Mouse (Mus musculus) adrenal gland, adult 8-10 months (tissue): ENCODE measurements around the gene Ssh3. TPM values are rescaled to one million over a fixed set of nuclear protein-coding genes. Genes with fewer than 3 reads are reported as not detected.

Experiments
- DNase-seq: peaks from one replicate; pipeline ENCODE4 v3.0.0; 2022
- total RNA-seq, 4 experiments: library from RNA; stranded (reverse); gene quantifications; 2 replicates each; pipeline ENCODE4 v1.2.4; 2022

The Ssh3 gene
- total RNA-seq, result 10 to 100 TPM; 30.8 to 55.1 (median 46.6) TPM

DNA sequence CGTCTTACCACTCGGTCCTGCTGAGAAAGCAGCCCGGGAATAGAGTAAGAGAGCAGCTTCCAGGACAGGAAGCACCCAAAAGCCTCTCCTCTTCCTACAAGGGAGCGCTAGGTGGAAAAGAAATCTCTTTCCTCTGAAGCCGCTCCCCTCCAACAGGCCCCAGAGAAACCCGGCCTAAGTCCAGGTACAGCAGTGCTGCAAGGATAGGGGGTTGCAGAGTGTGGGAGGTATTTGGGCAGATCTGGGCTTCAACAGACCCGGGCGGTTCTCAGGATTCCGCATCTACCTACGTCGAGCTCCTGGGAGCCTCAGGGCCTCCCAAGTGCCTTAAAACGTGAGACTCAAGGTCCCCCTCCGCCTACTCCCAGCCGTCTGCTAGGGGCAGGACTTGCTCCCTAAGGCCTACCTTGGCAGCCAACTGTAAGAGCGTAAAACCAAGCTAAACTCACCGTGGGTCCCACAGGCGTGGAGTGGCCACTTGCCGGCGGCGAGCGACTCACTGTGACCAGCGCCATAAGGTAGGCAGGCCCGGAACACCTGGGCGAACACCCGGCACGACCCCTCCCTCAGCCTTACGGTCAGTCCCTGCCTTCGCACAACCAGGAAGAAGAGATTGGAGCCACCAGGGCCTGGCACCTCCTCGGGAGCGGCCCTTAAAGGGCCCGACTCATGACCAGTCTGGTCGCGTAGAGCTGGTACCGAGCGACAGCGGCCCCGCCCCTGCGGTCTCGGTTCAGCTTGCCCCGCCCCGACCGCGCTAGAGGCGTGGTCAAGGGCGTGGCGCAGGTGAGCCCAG lies at the start of gene Ssh3:
Ssh3 (minus strand) TSS at position 615 of the 796 bp plus-strand sequence.
- DNase-seq, result peak; percentile 78

DNA sequence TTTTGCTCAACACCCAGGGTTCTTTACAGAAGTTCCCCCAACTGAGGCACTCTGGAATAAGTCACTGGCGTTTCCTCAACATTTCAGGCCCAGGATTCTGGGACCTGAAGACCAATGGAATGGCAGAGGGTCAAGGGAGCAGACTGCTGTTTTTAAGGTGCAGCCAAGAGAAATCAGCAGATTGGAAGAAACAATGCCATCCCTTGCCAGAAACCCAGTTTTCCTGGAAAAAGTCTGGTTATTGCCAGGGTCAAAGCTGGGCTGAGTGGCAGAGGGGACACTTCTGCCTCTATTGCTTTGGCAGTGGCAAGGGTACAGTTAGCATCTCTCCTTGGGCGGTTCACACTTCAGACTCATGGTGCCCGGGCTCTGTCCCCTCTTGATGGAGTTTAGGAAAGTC lies 48.2 kb upstream of the Ssh3 start:
- DNase-seq, result no peak

DNA sequence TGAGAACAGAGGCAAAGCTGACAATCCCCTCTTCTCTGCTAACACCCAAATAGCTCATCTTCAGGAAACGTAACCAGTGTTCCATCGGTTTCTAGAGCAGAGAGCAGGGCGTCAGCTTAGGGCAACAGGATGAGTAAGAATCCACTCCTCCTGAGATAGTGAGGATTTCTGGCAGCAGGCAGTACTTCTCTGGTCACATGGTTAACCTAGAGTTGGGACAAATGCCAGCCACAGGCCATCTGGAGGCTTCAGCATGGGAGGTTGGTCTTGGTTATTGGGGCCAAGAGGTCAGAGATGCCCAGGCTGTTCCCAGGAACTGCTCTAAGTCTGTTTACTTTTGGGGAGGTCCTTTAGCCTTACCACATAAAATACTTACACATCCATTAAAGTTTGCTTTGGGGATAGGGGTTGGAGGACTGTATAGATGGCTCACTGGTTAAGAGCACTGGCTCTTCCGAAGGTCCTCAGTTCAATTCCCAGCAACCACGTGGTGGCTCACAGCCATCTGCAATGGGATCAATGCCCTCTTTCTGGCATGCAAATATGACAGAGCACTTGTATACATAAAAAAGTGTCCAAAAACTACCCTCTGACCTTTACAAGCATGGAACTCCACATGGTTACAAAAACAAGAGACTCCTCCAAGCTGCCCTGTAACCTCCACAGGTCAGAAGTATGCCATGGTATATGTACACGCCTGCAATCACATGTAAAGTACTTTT lies 46.4 kb upstream of the Ssh3 start:
- DNase-seq, result peak; percentile 67

DNA sequence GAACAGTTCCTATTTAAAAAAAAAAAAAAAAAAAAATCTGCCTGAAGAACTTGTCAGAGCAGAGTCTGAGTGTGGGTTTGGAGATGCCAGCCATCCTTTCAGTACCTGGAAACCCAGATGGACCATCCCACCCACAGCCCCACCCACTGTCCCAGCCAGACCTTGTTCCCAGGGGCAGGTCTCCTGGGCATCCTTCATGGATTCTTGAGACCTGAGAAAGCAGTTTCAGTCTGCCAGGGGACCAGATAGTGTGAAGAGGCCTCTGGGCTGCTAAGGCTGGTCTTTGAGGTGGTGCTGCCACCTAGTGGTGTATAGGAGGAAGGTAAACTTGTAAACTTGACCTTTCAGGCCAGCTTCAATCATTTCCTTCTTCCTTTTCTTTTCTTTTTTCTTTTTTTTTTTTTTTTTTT lies 40.8 kb upstream of the Ssh3 start:
- no peak for DNase-seq

DNA sequence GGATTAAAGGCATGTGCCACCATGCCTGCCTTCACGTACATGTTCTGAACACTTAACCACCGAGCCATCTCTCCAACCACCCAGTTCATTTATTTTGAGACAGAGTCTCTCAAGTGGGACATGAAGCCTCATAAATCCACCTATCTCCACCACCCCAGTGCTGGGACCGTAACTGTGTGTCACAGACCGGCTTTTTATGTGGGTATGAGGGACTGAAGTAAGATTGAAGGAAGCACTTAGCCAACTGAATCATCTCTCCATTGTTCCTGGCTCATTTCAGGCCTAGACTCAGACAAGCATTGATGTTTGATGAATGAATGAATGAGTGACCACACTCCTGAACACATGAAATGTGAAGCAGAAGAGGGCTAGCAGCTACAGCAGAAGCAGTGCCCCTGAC lies 40.3 kb upstream of the Ssh3 start:
- DNase-seq, result no peak

DNA sequence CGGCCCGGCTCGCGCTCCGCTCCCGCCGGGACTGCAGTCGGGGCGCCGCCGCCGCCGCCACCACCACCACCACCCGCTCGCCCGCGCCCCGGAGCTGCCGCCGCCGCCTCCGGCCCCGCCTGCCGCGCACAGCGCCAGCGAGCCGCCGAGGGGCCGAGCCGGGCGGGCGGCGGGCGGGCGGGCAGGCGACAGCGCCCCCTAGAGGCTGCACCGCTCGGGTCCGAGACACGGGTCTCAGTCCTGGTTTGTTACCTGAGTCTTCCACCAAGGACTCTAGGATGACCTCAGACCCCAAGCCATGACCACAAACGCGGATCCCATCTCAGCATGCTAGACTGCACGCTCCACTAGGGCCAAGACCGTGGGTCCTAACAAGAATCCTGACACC lies 37.2 kb upstream of the Ssh3 start, which contains the start of gene Grk2:
Grk2 (minus strand) TSS at position 33 of the 388 bp plus-strand sequence.
- peak; percentile 62 for DNase-seq

DNA sequence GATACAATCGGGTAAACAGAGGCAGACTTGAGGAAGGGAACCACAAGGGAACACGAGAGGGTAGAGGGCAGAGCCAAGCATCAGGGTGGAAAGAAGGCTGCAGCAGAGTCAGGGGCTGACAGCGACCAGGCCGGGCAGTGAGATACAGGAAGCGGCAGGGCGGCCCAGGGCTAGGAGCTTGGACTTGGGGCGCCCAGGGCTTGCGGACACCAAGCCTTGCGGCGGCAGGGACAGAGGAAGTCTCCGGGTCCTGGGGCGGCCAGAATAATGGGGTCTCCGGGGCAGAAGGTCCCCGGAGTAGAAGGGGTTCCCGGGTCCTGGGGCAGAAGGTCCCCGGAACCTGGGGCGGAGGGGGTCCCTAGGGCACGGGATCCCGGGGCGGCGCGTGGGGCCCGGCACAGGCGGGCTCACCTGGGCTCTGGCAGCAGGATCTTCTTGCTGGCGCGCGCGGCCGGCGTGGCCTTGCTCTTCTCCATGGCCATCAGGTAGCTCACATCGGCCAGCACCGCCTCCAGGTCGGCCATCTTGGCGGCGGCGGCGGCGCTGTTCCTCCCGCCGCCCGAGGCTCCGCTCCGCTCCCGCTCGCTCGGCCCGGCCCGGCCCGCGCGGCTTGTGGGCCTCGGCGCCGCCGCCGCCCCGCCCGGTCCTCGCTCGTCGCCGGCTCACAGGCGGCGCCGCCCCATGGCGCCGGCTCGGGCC lies 36.7 kb upstream of the Ssh3 start:
- peak; percentile 36 for DNase-seq

DNA sequence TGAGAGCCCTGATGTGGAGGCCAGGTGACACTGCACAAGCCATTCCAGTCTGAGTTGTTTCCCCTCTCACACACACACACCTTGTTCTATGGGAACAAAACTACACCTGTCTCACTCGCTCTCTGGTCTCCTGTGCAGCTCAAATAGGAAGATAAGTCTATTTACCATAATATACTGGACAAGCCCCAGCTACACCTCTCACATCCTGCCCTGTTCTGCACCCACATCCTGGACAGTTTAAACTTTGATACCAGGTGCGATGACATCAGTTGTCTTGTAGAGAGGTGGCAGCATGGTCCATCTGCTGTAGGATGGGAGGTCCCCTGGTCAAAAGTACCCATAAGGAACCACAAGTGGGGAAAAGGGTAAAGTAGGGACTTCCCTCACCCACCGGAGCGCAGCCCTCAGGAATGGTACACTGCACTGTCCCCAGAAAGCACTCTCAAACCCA lies 35.9 kb upstream of the Ssh3 start:
- DNase-seq, result no peak

DNA sequence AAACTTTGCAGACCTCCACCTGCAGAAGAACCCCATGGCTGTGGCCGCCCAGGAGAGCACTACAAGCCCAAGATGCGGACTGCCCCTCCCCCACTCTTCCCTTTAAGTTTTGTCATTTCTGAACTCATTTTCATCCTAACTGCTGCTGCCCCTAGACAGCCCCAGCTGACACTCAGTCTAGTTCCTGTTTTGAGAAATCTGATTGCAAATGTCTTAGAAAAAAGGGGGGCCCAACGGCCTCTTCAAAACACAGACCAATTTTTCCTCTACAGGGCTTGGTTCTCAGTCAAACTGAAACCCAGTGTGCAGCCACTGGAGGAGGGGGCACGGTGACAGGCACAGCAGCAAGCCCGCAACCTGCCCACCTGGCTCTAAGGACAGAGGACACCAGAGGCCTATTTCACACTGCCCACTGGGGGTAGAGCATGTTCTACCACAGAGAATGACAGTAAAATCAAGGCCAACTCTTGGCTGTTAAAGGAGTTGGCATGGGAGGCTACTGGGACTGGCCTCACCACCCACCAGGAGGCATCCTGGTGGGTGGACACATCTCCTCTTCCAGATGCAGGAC lies 35.4 kb upstream of the Ssh3 start:
- DNase-seq, result no peak

DNA sequence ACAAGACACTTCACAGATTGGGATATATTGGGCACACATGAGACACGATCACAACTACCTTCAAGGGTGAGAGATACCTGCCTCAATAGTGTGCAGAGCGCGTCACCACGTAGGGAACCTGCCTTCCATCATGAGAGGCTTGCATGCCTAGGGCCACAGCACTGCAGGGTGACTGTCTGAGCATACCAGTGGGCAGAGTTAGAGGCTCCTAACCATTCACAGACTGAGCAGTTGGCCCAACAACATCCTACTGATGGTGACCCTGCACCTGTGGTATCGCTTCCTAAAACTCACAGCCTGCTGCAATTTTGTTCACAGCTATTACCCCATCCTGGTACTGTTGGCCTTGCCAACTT lies 34.6 kb upstream of the Ssh3 start:
- DNase-seq, result no peak

DNA sequence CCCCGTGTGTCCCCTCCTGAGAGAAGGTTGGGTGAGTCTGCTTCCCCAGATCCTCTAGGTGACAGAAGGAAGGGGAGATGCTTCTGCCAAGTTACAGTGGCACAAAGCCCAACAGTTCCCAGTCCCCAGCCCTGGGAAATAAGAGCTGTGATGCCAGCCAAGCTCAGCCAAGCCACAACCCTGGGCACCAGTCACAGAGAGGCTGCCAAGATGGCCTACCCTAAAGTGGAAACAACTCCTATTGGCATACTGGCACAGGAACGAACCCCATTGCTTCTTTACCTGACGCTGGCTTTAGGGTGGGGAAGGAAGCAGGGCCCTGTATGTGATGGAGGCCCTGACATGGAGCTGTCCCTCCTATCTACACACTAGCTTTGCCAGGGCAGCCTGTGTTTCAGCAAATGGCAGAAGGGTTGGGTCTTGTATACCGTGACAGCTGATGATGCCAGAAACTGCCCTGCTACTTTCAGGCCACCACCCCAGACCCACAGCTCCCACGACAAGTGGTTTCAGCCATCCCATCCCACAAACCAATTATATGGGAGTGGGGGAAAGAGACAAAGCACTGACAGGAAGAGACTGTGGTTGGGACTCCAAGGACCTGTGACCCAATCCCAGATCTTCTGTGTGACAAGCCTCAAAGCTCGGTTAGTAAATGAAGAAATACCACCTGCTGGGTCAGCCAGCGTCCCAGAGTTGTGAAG lies 34.1 kb upstream of the Ssh3 start:
- no peak for DNase-seq

DNA sequence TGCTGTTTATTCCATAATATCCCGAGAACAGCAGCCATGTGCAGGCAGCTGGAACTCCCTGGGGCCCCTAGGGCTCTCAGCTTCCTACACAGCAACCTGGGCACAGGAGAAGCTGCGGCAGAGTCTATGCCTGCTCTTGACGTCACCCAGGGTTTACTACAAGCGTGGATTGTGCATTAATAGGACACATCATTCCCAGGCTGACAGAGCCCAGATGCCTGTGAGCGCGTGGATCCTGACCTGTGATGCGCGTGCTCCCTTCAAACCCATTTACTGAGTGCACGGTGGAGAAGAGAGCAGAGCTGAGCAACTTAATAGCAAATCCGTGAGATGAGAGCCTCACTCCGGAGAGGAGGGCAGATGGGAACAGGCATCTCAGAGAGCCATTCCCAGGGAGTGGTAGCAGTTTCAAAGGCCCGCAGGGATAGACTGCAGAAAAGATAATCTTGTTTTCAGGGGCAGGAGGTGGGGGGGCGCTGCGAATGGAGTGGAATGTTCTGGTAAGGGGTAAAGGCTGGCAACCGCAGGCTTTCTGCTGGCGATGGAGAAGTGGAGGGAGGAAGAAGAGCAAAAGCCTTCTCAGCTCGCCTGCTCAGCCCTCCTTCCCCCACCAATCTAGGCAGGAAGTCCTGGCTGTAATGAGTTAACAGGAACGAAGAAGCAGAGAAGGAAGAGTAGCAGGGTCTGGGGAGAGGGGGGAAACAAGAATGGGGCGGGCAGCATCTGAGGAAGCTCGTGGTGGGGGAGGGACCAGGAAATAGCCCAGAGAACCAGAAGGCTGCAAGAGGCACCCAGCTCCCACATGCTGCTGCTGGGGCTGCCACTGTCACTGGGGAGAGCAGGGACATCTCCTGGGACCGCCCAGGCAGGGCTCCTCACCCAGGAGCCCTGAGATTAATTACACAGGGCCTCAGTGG lies 33.0 kb upstream of the Ssh3 start:
- DNase-seq, result no peak

DNA sequence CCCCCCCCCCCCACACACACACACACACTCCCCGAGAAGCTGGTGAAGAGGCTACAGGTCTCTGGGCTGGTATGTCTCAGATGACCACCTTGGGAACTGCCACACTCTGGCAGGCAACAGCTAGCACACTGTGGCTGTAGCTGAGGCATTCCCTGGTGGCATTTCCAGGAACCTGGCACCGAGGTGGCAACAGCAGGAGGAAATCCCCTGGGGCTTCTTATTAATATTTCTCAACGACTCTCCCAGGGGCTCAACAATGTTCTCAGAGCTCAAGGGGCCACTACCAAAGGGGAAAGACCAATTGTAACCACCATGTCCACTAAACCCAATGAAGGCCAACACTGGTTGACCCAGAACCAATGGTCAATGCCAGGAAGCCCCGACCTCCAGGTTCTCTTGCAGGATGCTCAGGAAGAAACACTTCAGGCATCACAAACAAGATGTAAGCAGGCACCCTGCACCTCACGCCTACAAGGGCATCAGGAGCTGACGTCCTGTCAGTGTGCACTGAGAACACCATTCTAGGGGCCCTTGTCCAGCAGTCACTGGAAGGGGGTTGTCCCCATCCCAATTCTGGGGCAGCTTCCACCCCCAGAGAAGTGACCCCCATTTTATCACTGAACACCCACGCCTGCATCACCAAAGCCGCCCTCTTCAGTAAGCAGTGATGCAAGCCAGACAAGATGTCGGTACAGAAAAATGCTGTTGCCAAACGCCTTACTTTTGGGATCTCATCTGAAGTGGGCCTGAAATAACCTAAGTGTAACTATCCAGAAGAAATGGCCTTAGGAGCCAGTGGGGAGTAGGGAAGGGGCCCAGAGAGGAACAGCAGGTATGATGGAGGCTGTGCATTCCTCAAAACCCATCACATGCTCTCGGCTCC lies 32.1 kb upstream of the Ssh3 start:
- DNase-seq, result no peak

DNA sequence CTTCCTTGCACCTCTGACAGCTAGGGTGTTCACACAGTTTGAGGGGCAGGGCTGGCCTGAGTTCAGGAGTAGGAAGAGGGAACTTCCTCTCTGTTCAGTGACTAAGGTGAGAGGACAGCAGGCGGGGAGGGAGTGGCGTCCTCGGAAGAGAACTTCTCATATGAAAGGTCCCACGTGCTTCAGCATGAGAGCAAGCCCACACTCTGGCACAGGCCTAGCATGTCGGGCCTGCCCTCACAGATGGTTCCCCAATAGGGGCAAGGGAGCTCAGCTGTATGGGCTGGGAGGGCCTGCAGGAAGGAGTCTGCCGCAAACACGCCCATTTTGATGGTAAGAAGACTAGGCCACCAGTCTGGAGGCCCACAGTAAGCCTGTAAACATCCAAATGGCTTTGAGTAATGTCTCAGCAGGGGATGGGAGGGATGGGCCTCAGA lies 31.3 kb upstream of the Ssh3 start:
- DNase-seq, result no peak

DNA sequence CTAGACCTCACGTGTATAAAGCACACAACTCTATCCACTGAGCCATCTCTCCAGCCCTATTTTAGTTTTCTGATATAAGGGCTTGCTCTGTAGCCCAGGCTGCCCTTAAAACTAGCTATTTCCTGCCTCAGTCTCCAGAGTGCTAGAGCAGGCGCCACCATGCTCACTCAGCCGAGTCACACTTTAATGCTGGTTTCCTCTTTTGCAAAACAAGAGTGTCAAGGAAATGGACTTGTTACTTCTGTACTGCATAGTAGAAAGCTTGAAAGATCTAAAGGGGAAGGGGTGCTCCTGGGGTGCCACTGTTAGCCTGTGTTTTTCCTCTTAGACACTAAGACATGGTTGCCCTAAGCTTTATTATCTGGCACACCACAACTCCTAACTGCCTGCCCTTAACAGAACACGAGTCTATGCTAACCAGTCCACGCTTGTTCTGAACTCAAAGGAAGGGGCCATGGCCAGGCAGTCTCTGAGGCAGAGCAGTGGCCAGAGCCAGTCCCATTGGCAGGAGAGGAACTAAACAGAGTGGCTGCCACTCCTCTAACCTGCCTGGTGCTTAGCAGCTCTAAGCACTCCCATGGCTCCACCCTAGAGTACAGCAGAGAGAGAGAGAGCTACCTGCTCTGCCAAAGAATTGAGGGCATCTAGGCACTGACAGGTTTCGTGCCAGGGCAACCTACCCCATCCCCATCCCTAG lies 30.7 kb upstream of the Ssh3 start:
- DNase-seq, result no peak

DNA sequence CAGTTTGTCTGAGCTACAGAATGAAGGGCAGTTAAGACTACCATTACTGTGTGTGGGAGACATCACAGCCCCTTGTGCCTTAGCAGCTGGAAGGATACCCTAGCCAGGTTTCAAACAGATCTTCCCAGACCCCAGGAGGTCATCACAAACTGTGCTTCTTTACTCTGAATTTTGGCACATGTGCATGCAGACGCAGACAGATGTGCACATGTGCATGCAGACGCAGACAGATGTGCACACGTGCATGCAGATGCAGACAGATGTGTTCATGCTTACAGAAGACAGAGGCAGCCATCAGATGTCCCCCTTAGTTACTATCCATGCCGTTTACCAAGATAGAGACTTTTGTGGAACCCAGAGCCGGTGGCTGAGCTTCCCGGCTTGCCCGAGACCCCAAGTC lies 30.1 kb upstream of the Ssh3 start:
- no peak for DNase-seq

DNA sequence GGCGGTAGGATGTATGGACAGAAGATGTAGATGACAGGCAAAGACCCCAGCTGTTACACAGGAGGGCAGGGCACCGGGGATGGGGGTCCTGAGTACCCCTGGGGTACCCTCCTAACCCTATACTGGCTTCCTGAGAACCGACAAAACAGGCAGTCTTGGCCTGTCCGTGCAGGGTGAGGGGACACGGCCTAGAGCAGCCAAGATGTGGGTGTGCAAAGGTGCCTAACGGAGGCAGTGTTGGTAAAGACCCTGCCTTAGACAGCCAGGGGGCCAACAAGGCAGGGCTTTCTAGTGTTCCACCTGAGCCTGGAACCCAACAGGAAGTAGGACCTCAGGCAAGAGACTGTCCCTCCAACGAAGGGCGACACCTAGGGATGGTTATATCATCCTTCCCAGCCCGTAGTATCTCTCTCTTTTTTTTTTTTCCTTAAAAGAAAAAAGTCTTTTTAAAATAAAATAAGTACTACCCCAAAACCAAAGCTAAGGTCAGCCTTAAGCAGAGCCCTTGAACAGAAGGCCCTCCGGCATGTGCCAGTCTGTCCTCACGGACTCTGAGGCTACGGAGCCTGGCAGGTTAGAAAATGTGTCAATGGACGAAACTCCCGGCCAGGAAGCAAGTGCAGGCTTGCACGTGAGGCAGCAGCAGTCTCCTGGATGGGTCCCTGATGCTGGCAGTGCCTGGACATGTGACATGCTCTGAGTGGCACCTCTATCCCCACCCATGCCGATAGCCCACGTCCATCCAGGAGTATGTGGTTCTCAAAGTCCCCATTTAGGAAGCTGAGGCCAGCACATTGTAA lies 29.5 kb upstream of the Ssh3 start:
- no peak for DNase-seq

DNA sequence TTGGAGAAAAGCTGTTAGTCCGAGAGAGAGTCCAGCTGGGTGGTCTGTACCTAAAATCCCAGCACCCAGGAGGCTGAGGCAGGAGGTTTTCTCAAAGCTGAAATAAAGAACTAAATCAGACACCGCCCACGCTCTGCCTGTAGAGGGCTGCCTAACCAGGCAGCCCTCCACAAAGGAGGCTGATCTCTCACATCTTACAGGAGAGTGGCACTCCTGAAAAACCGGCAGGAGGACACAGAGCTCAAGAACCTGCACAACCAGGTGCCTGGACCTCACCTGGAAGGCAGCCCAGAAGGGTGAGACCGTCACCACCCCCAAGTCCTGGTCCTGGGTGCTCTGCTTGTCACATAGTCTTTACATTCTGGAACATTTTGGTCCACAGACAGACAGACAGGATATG lies 28.9 kb upstream of the Ssh3 start:
- DNase-seq, result no peak

DNA sequence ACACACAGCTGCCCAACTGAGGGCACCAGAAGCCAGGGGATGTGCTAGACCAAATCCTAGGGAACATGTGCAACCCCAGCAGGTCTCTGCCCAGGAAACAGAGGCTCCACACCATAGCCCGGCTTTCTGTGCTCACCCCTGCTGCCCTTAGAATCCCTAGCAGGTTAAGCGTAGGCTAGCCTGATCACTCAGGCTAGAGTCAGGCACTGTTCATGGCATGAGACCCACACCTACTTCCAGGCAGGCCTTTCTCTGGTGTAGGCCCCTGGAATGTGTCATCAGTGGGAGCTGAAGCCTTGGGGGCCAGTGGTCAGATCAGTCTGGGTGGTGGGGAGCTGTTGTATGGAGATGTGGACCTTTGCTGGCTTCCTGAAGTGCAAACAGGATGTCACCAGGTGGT lies 27.6 kb upstream of the Ssh3 start:
- DNase-seq, result no peak
